Mouse (Mus musculus) v-Abl transformed pro-B cells (cell line): ENCODE results near the gene Cacng8.

Experiments used
- in situ Hi-C, 2 experiments: fragments of 400-800 bp; cut with MboI; formaldehyde crosslinking; loops; one replicate each; pipeline ENCODE4 v1.15.1; 2025; ENCODE audit not compliant: unreplicated experiment in 2 of 2

Cacng8 gene

DNA sequence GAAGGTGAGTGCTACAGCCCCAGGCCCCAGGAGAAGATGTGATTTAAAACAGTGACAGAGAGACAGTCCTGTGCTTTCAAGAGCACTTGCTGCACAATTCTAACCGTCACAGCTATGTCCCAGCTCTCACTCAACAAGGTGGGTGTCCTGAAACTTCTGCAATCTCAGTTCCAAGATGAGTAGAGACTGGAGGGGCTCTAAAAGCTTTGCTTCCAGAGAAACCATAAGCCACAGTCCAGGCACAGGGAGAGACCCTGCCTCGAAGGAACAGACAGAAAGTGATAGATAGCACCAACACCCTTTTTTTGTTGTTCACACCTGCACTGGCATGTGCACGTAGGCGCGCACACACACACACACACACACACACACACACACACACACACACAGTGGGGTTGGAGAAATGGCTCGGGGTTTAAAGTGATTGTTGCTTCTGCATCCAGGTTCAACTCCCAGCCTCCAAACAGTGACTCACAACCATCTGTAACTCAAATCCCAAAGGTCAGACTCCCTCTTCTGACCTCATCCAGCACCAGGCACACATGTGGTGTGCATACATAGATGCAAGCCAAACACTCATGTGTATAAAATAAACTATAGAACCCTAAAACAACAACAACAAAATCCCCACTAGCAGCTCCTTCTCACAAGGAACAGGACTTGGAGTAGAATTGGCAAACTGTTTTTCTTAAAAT lies 4.3 kb upstream of the Cacng8 start:
- in situ Hi-C loops, result no loop called here

DNA sequence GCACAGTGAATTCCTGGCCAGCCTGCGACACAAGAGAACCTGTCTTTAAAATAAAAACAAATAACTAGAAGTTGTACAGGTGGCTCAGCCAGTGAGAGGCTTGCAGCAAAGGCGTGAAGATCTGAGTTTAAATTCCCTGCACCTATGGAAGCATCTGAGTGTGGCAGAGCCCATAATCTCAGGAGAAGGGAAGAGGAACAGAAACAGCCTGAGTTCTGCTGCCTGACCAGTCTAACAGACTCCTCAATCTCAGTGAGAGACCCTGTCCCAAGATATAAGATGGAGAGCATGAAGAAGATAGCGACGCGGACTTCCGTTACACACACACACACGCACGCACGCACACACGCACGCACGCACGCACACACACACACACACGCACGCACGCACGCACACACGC lies 2.7 kb upstream of the Cacng8 start:
- in situ Hi-C loops, result no loop called here

DNA sequence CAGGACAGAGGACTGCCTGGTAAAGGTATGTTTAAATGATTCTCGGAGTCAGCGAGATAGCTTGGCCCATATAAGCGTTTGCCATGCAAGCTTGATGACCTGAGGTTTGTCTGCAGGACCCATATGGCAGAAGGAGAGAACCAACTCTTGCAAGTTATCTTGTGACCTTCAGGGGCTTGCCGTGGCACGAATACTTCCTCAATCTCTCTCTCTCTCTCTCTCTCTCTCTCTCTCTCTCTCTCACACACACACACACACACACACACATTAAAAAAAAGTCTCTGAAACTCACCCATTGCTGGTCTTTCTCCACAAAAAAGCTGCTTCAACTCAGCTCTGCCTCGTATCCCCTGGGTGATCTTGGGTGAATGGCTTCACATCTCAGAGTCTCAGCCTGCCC lies 1.6 kb upstream of the Cacng8 start:
- in situ Hi-C loops, result no loop called here

GRCm38 (mm10) chr7:3389444-3390412 lies 755 bp upstream of the Cacng8 start:
- in situ Hi-C loops, result no loop called here

GRCm38 (mm10) chr7:3391081-3391451 lies 583 bp downstream of the Cacng8 start:
- in situ Hi-C loops, result no loop called here

GRCm38 (mm10) chr7:3391809-3392208 lies 1.3 kb downstream of the Cacng8 start:
- in situ Hi-C loops, result no loop called here

DNA sequence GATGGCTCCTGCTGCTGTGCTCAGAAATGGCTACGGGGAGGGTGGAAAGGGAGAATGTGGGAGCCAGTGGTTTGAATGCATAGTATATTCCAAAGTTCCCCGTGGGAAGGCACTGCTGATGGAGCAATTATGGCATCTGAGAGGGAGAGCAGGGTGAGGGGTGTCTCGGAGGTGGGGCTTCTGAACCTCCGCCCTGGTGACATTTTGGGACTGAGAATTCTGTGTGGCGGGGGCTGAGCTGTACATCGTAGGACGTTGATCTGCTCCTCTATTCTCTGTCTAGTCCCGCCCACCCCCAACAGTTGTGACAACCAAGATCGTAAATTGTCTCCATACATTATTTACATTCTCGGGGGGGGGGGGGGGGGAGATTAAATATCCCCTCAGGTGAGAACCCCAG lies 6.9 kb downstream of the Cacng8 start:
- in situ Hi-C loops, result loop anchor here in 1 of 2 experiments (5.0 kb wide), 1 partner anchor 50 kb away; no protein-coding TSS in a partner anchor

DNA sequence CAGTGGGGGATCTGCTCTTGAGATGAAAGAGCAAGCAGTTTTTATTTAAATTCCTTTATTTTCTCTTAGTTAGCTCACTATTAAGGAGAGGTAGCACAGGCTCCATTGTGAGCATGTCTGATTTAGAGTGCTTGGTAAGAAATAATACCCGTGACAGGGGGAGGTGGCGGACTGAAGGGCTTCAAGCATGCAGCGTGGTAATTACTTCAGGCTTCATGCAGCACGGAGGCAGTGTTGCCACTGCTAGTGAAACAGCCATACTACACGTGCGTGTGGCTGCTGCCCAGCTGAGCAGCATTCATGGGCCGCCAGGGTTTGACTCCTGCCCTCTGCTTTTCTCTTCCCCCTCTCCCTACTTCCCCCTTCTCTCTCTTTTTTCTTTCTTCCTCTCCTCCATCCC lies 7.3 kb downstream of the Cacng8 start:
- in situ Hi-C loops, result loop anchor here in 1 of 2 experiments (5.0 kb wide), 1 partner anchor 50 kb away; no protein-coding TSS in a partner anchor

DNA sequence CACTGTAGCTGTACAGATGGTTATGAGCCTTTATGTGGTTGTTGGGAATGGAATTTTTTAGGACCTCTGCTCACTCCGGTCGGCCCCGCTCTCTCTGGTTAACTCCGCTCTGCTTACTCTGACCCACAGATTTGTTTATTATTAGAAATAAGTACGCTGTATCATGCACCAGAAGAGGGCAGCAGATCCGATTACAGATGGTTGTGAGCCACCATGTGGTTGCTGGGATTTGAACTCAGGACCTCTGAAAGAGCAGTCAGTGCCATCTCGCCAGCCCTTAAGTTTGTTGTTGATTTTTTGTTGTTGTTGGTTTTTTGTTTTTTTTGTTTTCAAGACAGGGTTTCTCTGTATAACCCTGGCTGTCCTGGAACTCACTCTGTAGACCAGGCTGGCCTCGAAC lies 7.9 kb downstream of the Cacng8 start:
- in situ Hi-C loops, result loop anchor here in 1 of 2 experiments (5.0 kb wide), 1 partner anchor 49 kb away; no protein-coding TSS in a partner anchor

DNA sequence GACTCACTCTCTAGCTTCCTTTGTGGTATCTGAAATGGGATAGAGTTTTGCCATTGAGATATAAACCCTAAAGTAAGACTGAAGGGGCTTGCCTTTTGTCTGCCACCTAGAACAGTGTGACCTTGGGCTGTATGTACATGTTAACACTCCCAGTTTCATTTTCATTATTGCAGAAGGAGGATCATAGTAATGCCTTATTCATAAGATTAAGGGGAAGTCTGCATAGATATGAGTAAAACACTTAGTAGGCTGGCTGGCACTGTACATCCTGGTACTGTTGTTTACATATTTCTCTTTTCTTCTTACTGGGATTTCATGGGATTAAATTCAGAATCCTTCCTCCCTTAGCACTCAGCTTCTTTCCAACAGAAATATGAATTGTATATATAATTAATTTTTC lies 9.5 kb downstream of the Cacng8 start:
- in situ Hi-C loops, result loop anchor here in 1 of 2 experiments (5.0 kb wide), 1 partner anchor 47 kb away; no protein-coding TSS in a partner anchor

GRCm38 (mm10) chr7:3409729-3410520 lies 19.4 kb downstream of the Cacng8 start:
- in situ Hi-C loops, result no loop called here

- in situ Hi-C loops, result no loop called here
These were observed 20.9 kb downstream of the Cacng8 start for GRCm38 (mm10) chr7:3411160-3411941.

DNA sequence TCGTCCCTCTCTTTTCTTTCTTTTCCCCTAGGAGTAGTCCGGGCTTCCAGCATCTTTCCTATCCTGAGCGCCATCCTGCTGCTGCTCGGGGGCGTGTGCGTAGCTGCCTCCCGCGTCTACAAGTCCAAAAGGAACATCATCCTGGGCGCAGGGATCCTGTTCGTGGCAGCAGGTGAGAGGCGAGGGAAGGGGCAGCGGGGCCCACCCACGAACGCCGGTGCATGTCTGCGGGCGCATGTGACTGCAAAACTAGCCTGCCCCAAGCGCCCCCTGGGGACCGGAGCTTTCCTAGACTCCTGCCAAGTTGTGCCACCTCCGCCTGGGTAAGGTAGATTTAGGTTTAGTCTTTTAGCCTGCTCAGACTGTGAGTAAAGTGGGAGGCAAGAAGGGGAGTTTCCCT lies 21.6 kb downstream of the Cacng8 start:
- in situ Hi-C loops, result no loop called here

GRCm38 (mm10) chr7:3414888-3415287 lies 24.4 kb downstream of the Cacng8 start:
- in situ Hi-C loops, result no loop called here

DNA sequence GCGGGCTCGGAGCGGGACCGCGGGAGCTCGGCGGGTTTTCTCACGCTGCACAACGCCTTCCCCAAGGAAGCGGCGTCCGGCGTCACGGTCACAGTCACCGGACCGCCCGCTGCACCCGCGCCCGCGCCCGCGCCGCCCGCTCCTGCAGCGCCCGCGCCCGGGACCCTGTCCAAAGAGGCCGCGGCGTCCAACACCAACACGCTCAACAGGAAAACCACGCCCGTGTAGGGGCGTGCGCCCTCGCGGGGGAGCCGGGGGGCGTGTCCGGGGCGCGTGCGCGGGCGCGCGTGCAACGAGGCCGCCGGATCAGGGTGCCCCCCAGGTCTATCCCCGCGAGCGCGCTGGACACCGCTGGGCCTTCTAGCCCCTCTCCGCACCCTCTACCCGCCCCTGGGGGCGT lies 24.9 kb downstream of the Cacng8 start:
- in situ Hi-C loops, result no loop called here

DNA sequence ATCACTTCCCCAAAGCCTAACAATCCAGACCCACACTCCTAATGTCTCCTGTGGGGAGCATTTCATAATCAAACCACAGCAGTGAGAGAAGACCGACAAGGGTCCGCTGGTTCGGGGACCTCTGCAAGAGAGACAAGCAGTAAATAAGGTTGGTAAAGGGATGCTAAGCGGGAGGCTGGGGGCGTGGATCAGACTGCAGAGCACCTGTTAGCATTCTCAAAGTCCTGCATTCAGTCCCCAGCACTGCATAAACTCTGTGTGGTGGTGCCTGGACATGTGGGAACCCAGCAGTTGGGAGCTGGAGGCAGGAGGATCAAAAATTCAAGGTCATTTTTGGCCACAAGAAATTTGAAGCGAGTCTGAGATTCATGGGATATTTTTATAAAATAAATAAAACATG lies 29.5 kb downstream of the Cacng8 start:
- in situ Hi-C loops, result no loop called here

- in situ Hi-C loops, result no loop called here
These were observed 30.0 kb downstream of the Cacng8 start for GRCm38 (mm10) chr7:3420466-3420865.

GRCm38 (mm10) chr7:3421297-3421696 lies 30.8 kb downstream of the Cacng8 start:
- in situ Hi-C loops, result no loop called here

DNA sequence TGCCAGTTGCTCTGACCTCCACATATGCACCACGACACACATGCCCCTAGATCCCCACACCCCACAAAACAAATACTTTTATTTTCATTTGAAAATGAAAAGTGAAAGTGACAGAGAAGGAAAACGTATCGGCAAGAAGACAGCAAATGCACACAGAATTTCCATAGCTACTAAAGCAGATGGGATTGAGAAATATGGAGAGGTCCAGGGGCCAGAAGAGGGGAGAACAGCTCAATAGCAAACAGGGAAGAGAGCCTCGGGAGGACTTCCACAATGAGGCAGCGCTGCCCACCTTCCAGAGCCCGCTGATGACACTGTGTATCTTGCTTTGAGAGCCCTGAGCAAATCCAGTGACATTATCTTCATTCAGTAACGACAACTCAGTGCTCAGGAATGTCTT lies 31.6 kb downstream of the Cacng8 start:
- in situ Hi-C loops, result no loop called here

GRCm38 (mm10) chr7:3423430-3423829 lies 32.9 kb downstream of the Cacng8 start:
- in situ Hi-C loops, result no loop called here
